Mouse (Mus musculus): ENCODE measurements around the gene Cyp26a1.
A peak's percentile ranks its signal among the peaks of the same experiment; 100 is the strongest.

Cyp26a1 gene

GRCm38 (mm10) chr19:37698273-37699160, 919 bp downstream of the Cyp26a1 start:
- no peak for DNase-seq (ENCODE audit: low spot score)

- DNase-seq (ENCODE audit: low spot score): no peak
Observed at GRCm38 (mm10) chr19:37699711-37700110, 2.1 kb downstream of the Cyp26a1 start.

DNA sequence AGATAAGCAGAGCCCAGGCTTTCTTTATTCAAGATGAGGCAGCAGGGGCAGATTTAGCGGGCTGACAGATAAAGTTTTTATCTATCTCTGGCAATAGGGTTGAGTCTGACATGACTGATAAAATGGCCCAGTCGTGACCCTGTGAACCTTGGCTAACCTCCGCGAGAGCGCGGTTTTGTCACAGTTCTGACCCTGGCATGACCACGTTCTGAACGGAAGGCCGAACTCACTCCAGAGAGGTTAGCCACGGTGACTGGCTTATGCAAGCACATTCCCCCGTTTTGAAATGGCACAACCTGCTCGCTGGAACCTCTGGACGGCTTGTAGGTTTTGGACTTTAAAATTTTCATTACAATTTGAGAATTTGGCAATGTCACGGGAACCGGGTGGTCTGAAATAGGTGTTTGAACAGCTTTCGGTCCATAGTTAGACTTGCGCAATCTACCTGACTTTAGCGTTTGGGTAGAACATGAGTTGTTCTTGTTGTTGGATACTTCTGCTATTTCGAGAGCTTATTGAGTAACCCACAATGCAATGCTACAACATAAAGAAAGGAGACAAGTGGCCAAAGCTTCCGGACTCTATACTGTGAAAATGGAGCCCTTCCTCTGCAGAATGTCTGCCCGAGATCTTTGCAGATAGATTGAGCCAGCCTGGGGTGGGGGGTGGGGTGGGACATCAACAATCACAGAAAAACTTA, 4.9 kb downstream of the Cyp26a1 start:
- no peak for DNase-seq (ENCODE audit: low spot score)

GRCm38 (mm10) chr19:37703902-37704509, 6.4 kb downstream of the Cyp26a1 start:
- DNase-seq (ENCODE audit: low spot score): peak; percentile 53

DNA sequence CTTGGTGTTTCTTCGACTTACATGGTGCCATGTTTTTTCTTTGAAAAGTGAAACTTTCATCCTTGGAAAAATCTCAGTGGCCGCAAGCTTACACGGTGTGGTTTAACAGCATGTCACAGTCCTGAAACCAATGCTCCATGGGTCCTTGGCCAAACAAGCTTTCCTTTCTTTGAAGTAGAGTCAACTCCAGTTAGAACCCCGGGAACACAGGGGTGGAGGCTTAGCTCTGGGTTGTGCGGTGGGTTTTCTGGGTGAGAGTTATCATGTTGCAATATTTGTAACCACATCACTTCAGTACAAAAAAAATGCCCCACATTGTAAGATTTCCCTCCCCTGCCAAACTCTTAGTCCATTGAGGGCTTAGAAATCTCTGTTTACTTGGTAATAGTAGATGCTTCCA, 8.1 kb downstream of the Cyp26a1 start:
- no peak for DNase-seq (ENCODE audit: low spot score)

DNA sequence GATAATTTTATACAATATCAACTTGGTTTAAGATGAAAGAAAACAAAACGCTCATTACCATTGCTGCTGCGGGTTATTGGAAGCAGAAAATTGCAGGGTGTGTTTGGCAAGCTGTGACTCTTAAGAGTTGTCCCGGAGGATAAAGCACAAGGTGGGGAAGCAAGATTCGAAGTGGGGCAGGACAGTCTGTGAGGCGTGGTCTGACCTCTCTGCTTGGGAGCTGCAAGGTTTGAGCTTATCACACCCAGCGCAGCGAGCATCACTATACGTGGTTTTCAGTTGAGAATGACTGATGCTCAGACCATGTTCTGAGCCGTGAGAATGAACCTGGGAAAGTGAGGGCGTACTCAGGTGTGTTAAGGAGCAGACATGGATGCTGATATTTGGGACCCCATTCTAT, 17.1 kb downstream of the Cyp26a1 start:
- DNase-seq (ENCODE audit: low spot score): no peak

GRCm38 (mm10) chr19:37715980-37716379, 18.4 kb downstream of the Cyp26a1 start:
- DNase-seq (ENCODE audit: low spot score): no peak

- DNase-seq (ENCODE audit: low spot score): peak; percentile 41
Observed at GRCm38 (mm10) chr19:37716524-37717175, 19.1 kb downstream of the Cyp26a1 start.

DNA sequence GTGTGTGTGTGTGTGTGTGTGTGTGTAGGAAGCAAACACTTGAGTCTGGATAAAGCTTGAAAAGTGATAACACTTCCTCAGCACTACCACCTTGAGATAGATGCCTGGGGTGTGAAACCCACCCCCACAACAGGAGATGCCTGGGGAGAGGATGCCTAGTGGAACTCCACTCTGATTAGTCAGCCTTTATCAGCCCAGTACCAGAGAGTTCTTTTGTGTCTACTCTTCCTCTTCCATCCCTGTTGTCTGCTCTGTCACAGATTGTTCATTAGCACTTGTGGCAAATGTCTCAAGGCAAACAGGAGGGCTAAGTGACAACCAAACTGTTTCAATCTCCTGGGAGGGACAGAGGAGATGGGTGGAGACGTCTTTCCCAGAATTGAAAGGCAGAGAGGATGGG, 21.6 kb downstream of the Cyp26a1 start:
- DNase-seq (ENCODE audit: low spot score): no peak

DNA sequence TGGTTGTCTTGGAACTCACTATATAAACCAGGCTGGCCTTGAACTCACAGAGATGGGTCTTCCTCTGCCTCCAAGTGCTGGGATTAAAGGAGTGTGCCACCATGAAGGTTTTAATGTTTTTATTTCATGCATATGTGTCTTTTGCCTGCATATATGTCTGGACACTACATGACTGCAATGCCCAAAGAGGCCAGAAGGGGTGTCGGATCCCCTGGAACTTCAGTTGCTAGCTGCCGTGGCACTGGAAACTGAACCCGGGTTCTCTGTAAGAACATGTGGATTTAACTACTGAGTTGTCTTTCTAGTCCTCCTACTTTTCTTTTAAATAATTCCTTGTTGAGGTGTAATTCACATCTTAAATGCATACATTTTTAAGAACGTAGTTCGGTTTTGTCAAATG, 27.0 kb downstream of the Cyp26a1 start:
- no peak for DNase-seq (ENCODE audit: low spot score)

- no peak for DNase-seq (ENCODE audit: low spot score)
Observed at GRCm38 (mm10) chr19:37726585-37726984, 29.0 kb downstream of the Cyp26a1 start.

GRCm38 (mm10) chr19:37727366-37727765, 29.8 kb downstream of the Cyp26a1 start:
- DNase-seq (ENCODE audit: low spot score): no peak

DNA sequence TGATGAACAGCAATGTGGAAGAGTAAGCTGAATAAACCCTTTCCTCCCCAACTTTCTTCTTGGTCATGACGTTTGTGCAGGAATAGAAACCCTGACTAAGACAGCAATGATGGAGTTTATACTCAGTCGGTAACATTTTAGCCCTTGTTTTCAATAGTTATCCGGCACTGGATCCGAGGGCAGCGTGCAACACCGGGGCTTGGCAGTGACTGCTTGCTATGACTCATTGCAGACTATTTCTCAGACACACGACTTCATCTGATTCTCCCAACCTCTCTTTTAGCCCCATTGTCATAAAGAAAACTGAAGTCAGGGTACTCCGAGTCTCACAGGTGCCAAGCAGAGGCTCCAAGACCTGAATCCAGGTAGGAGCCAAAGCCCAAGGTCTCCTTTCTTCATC, 37.8 kb downstream of the Cyp26a1 start:
- no peak for DNase-seq (ENCODE audit: low spot score)

GRCm38 (mm10) chr19:37738575-37738974, 41.0 kb downstream of the Cyp26a1 start:
- DNase-seq (ENCODE audit: low spot score): no peak

- no peak for DNase-seq (ENCODE audit: low spot score)
Observed at GRCm38 (mm10) chr19:37740043-37740442, 42.4 kb downstream of the Cyp26a1 start.
